Mouse (Mus musculus): ENCODE data around the gene Ergic1.

The Ergic1 gene
- long read RNA-seq, experiment 1, transcript Ergic1-206 (10 exons, 2,754 nt): major isoform, 29 of 38 reads
- long read RNA-seq, experiment 1, partial matches to known transcripts: 4 of 38 reads
- long read RNA-seq, experiment 1, other reads (novel, unspliced or antisense): 5 of 38 reads
- long read RNA-seq, experiment 2, transcript Ergic1-206 (10 exons, 2,754 nt): major isoform, 47 of 56 reads
- long read RNA-seq, experiment 2, partial matches to known transcripts: 2 of 56 reads
- long read RNA-seq, experiment 2, other reads (novel, unspliced or antisense): 7 of 56 reads

DNA sequence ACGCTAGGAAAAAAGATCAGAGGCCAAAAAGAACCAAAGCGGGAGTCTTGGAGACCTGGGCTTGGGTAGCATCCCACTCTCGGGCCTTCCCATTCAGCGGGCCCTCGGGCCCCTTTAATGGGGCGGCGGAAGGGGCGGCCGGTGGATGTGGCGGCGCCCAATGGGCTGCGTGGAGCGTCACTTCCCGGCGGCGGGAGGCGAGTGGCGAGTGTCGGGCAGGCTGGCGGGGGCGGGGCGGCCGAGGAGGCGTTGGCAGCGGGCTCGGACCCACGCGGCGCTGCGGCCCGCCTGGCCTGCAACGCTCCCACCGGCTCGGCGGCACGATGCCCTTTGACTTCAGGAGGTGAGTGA is at the start of gene Ergic1:
Gene Ergic1 (plus strand): TSS at position 200 of the 351 bp plus-strand sequence.
- intact Hi-C loops (cut with DNase I): no loop called here

DNA sequence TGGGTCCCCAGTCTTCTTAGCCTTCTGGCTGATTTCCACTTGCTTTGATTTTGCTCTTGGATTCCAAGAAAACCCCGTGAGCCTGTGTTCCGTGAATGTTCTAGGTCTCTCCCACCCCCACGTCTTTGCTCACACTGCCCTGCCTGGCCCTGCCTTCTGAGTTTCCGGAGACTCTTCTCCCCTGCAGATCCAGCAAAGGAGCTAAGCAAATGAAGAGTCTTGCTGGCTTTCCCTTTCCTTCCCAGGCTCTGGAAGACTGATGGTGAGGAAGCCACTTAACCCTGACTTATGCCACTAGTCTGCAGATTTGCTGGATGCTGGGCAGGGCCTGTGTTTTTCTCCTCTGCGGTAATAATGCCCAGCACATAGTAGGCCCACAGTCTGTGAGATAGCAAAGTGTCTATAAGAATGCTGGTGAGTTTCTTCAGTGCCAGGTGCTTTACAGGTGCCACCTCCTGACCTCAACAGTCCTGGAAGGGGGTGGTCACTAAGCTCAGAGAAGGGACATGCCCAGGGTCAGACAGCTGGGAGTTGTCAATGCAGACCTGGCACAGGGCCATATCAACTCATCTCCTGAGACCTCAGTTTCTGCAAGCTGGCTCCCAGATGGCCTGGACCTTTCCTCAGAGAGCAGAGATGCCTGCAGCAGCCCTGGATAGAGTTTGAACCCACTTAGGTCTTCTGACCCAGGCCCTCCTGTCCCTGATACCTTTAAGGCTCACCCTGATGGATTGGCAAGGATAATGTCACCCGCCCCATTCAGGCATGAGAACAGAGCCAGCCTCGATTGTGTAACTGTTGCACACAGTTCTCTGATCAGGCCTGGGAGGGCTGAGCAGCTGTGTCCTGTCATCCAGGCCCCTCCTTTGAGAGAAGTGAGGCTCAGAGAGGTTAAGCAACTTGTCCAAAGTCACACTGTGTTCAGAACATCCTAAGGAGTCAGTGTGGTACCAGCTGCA is 49.2 kb upstream of the Ergic1 start:
- intact Hi-C loops (cut with DNase I): no loop called here

DNA sequence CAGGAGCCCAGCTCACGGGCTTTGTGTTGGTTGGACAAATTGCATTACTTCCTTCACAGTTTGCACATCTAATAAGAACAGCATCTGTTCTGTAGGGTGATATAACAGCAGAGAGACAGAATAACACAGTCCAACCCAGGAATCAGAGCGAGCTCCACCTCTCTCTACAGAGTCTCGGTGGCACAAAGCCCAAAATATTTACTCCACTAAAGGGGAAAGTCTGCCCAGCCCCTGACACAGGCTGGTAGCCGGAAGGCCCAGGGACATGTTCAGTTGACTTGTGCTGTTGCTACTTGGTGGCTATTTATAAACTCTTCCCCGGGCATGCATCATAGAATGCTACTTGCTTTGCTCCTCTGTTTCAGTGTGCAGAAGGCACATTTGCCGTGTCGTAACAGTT is 48.3 kb upstream of the Ergic1 start:
- intact Hi-C loops (cut with DNase I): no loop called here

DNA sequence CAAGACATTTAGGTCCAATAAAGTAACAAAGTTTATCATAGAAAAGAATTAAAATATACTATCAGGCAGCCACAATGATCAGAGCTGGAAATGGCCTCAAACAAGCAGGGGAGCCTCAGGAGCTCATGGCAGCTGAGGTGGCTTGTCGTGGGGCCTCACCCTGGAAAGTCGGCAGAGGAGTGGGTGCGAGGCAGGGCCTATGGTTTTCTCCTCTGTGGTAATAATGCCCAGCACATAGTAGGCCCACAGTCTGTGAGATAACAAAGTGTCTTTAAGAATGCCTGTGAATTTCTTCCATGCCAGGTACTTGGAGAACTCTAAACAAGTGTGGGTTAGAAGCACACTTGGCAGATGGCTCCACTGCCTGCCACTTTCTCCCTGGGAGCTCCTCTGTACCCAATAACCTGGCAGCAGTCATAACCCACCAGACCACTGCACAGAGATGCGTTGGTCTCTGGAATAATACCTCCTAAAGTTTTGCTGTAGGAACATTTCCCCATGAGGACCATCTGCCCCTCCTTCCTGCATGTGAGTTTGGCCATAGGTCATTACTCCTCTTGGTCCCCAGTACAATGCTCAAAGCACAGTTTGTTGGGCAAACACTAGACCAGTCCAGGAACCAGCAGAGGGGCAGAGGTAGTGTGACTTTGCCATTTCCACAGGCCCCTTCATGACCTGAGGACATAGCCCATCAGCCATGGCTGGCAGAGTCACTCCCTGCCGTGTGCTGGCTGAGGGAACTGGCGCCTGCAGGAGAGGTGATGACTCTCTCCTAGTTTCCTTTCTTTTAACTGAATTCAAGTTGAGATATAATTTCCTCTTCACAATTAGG is 47.6 kb upstream of the Ergic1 start:
- intact Hi-C loops (cut with DNase I): loop anchor here (2.0 kb wide), 1 partner anchor 125 kb away; no protein-coding TSS in a partner anchor

DNA sequence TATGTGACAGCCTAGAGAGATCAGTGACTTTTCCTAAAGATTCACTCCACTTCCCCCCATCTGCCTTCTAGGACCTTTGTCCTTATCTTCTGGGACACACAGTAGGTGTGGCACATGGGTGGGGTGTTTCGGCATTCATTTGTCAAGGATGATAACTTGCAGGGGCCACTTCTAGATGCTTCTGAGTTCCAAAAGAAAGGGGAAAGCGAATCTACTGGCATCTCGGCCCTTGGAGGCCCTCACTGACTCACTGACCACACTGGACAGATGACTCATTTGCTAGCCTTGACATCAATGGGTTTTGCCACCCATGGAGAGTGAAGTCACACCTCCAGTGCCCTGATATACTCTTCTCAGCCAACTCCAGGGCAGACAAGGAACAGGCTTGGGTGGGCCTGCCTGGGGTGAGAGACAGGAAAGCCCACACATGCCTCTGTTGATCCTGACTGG is 46.7 kb upstream of the Ergic1 start:
- intact Hi-C loops (cut with DNase I): loop anchor here (2.0 kb wide), 1 partner anchor 124 kb away; no protein-coding TSS in a partner anchor

DNA sequence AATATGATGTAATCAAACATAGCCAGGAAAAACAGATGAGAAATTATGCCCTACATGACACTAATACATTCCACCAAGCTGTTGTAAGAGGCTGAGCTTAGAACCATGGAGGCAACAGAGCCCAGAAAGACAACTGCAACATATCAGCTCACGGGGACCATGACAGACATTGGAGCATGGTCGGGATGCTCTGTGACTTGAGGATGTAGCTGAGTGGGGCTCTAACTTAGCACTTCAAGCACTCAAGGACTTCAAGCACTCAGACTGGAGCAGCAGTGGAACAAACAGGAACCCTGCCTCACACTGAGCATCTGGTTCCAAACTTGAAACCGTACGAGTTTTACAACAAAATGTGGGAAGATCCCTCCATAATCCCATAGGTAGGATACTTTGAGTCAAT is 45.6 kb upstream of the Ergic1 start:
- intact Hi-C loops (cut with DNase I): loop anchor here (2.0 kb wide), 1 partner anchor 123 kb away; no protein-coding TSS in a partner anchor

DNA sequence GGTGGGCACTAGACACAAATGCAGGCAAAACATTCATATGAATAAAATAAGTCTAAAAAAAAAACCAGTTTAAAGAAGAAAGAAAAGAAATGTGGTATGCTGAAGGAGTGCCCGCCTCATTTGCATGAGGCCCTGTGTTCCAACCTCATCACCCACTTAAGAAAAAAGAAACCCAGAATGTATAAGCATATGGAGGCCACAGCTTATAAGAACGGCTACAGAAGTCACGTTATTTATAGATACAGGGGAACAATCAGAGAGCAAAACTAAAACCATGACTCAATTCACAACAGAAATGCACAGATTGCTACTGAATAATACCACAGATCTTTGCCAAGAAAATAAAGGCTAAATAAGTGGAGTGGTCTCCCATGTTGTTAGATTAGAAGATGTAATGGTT is 43.0 kb upstream of the Ergic1 start:
- intact Hi-C loops (cut with DNase I): no loop called here

DNA sequence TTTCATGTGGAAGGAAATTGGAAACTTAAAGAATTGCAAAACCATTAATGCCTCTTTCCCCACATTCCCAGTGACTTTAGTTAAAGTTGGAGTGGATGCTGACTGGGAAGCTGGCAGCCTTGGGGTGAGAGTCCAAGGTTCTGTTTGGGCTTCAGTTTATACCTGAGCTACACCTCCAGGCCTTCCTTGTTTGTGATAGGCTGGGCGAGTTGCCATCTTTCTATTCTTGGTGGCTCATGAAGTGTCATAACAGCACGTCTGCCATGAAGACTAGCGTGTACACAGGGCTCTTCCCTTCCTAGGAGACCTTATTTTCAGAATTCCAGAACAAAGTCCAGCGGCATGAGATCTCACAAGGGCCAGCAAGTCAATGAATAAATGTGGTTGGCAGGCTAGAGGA is 38.6 kb upstream of the Ergic1 start:
- intact Hi-C loops (cut with DNase I): no loop called here

DNA sequence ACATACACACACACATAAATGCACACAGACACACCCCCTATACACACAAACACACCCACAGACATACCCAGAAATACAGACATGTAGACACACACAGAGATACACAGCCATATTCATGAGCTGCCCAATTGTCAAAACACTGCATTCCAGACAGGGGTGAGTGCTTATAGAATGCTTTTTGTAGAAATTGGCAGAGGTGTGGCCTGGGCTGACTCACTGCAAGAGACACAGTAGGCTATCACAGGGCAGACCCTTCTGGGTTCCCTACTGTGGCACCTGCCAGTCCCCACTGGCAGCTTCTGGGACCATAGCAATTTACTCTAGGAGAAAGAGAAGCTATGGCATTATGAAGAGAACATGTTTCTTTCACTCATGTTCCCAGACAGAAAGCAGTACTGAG is 37.0 kb upstream of the Ergic1 start:
- intact Hi-C loops (cut with DNase I): no loop called here

DNA sequence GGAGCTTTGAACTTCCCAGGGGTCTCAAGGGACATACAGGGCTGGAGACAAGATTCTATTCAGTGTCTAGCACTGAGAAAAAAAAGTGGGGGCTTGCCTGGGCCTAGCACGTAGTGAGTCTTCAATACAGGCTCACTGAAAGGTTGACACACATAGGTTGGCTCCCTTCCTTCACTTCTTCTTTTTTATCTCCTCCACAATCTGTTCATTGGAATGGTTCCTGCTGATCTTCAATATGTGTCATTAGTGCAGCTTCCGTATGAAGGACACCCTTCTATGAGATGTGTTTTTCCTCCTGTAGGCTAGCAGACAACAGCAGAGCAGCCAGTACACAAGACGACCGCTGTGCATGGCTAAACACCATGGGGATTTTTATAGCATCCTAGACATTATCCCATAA is 36.5 kb upstream of the Ergic1 start:
- intact Hi-C loops (cut with DNase I): no loop called here

DNA sequence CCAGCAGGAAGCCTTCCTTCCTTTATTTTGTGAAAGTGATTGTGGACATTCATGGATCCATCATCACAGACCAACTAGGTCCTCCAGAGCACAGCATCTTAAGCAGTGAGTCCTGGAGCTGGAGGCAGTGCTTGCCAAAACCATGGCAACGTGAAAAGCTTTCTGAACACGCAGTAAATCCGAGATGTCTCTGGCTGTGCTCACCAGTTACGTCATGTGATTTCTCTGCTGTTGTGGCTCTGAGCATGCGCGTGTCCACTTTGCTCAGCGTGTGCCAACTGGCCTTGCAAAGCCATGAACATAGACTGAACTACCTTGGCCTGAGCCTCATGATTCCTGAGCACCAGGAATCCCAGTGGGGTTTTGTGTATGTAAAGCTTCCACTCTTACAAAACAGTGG is 36.0 kb upstream of the Ergic1 start:
- intact Hi-C loops (cut with DNase I): no loop called here

DNA sequence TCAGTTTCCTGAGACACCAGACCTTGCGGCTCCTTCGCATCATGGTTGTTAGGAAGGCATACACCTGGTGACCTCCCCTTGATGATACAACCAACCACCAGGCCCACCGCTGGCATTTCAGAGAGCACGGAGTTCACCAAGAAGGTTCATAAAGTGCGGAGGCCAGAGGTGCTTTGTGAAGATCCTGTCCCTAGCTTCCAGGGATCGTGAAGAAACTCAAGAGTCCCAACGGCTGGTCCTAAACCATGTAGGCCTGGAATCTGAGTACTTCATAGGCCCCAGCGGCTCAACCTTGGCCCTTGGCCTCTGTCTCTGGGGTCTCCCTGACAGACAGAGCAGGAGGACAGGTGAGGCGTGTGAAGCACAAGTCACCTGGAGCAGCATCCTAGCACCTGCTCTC is 34.0 kb upstream of the Ergic1 start:
- intact Hi-C loops (cut with DNase I): no loop called here

DNA sequence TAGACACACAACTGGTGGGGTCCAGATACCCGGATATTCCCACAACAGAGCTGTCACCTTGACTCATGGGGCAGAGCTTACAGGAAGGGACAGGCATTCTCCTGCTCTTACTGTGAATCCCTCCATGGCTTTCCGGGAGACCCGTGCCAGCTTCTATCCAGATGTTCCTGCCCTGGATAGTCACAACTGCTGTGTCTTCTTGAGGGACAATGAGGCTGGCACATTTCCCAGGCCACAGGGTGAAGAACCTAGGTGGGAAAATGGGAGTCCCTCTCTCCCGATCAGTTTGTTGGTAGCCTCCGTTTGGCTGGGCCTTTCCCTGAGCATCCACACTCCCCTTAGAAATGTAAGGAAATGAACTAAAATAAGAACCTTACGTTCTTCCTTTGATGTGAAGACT is 32.5 kb upstream of the Ergic1 start:
- intact Hi-C loops (cut with DNase I): no loop called here

DNA sequence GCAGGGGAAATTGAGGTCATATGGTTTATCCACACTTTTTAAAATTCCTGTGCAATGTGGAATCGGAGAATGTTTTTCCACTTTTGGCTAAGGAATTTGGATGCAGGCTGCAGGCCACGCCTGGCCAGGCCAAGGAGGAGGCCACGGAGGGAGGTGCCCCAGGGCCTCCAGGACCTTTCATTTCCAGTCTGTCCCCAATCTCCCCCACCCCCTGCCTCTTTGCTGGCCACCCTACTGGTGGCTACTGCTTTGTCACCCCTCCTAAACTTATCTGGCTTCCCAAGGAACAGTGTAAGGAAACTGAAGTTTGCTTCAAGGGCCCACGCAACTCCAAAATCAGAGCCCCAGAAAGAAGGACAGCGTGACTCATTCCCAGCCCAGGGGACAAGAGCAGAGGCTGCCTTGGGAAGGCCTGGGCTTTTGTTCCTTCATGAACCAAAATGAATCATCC is 31.5 kb upstream of the Ergic1 start:
- intact Hi-C loops (cut with DNase I): loop anchor here (5.0 kb wide), 1 partner anchor 42 kb away; no protein-coding TSS in a partner anchor

DNA sequence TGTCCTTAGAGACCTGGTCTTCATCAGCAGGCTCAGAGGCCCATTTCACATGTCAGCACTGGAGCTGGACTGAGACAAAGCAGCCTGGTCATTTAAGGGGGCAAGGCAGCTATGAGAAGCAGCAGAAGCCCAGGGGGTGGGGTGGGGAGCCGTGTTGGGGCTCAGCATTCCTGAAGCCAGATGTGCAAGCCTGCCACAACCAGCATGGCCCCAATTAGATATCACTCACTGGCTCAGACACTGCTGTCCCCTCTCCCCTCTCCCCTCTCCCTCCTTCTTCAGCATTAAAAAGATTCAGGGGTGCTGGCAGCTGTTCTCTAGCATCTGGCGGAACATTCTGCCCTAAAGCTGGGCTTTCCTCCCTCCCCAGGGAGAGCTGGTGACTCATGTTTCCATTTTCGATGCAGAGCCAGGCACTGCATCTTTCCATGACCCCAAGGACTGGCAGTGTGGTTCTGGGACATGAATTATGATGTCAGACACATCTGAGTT is 30.7 kb upstream of the Ergic1 start:
- intact Hi-C loops (cut with DNase I): loop anchor here (5.0 kb wide), 1 partner anchor 42 kb away; no protein-coding TSS in a partner anchor

DNA sequence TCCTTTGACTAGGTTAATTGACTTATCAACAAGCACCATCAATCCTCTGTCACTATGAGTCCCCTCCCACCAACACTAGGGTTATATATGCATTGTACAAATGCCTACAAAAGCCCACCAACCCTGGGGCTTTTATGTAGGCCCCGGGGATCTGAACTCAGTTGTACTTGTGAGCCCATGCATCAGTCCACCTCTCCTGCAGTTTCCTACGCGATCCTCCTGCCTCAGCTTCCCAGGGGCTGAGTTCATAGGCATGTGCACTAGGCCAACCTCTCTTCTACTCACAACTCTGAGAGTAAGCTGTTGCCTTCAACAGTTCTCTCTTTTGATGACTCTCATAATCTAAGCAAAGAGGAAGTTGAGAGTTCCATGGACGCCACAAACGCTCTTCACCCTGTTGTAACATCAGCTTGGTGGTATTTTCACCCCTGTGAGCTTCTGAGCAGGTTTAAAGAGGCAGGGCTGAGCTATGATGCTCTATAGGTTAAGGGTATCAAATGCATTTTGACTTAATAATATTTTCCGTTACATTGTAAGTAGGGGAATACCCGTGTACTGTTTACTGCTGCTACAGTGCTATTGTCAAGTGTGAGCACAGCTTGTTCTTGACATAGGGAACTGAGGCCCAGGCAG is 29.8 kb upstream of the Ergic1 start:
- intact Hi-C loops (cut with DNase I): loop anchor here (5.0 kb wide), 1 partner anchor 41 kb away; no protein-coding TSS in a partner anchor

DNA sequence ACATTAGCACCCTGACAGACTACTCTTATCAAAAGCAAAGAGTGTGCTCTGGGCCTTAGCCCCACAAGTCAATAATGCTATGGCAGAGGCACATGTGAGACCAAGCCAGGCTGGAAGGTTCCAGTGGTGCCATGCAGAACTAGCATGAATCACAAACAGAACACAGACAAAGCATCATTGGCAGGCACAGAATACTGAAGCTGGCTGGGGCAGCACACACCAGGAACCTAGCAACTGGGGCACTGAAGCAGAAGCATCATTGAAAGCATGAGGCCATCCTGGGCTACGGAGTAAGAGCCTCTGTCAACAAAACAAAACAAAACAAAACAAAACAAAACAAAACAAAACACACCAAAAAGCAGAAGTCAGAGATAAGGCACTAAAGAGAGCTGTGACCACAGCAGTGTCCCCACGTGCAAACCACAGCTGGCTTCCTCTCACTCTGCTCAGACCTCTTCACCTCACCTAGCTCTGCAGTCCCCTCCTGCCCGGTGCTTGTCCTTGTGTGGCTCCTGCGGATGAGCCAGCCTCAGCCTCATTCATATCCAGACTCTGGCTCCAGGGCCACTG is 28.7 kb upstream of the Ergic1 start:
- intact Hi-C loops (cut with DNase I): loop anchor here (5.0 kb wide), 1 partner anchor 40 kb away; no protein-coding TSS in a partner anchor

DNA sequence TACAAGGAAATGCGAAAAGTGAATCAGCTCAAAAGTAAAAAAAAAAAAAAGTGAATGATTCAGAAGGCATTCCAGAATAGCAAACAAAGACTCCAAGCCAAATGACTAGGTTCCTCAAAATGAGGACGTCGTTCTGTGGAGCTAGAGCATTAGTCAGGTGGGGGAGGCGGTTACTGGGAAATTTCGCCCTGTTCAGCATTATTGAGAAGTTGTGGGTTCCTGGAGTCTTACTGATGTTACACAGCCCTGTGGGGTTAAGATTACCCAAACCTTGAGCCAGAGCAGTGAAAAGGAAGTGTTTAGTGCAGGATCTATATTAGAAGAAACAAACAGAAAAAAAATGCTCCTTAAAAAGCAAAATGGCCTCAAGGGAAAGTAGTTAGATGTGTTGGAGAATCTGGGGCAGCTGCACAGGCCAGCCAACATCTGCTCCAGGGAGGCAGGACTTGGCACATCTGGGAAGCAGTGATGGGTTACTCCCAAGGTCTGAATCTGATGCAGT is 27.4 kb upstream of the Ergic1 start:
- intact Hi-C loops (cut with DNase I): loop anchor here (5.0 kb wide), 1 partner anchor 38 kb away; no protein-coding TSS in a partner anchor

DNA sequence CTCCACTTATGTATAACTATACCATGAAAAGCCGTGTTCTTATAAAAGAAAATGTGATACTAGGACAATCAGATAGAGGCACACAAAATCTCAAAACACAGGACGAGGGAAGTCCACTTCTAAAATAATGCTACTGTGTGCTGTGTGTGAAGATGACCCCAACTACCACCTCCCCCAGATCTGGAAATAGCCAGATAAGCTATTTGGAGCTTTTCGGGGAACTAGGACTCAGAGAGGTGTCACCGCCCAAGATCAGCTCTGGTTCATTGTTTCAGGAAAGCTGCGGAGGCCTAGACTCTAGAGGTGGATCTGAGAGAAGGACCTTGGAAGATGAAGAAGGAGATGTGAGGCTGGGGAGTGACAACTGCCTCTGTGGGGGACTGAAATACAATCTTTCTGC is 26.6 kb upstream of the Ergic1 start:
- intact Hi-C loops (cut with DNase I): loop anchor here (5.0 kb wide), 1 partner anchor 38 kb away; no protein-coding TSS in a partner anchor
